Mouse (Mus musculus) CH12.LX (cell line): ENCODE measurements around the gene Dscam.

Experiments used
- CHD1 ChIP-seq: IDR thresholded peaks from 2 replicates; pipeline ENCODE4 v1.6.1; 2012; ENCODE audit warnings: low read depth, low read length, improper control_type of control experiment, inconsistent platforms
- CHD2 ChIP-seq: IDR thresholded peaks from 2 replicates; pipeline ENCODE4 v1.6.1; 2011; ENCODE audit warnings: low read length, improper control_type of control experiment
- CTCF ChIP-seq, 2 experiments: IDR thresholded peaks in 1 of 2; conservative IDR thresholded peaks in 1 of 2; 2 replicates each; pipeline ENCODE4 v1.5.1; 2011 to 2012; ENCODE audit warnings: low read depth in 2 of 2, low read length in 2 of 2, improper control_type of control experiment in 1 of 2, inconsistent platforms in 1 of 2, mild to moderate bottlenecking in 1 of 2, moderate library complexity in 1 of 2
- POLR2A ChIP-seq: IDR thresholded peaks from 2 replicates; pipeline ENCODE4 v1.6.1; 2011; ENCODE audit warnings: low read depth, mild to moderate bottlenecking, improper control_type of control experiment, low read length
- ZNF384 ChIP-seq: IDR thresholded peaks from 2 replicates; pipeline ENCODE4 v1.6.1; 2012; ENCODE audit warnings: low read depth, low read length, improper control_type of control experiment, inconsistent platforms

DNA sequence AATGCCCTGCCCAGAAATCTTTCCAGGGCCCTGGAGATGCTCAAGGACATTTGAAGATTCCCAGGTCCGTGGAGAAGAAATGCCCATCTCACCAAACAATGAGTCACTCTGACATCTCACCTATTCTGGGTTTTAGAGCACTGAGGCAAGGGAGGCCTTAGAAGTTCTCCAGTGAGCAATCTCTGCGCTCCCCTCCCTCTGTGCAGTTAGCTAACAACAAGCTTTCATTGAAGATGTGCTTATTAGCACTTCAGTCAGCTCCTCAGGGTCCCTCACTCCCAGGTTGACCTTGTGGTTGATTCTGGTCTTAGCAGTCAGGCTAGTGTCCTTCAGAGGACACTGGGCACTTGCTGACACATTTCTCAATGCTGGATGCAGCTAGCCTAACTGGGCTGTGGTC, 265.8 kb downstream of the Dscam start:
- TF ChIP-seq CTCF (conservative IDR thresholded peaks at IDR 0.05 in 1 of 2, IDR thresholded peaks at IDR 0.05 in 1 of 2; ENCODE audit: low read depth in 2 of 2, low read length in 2 of 2) (no peak), CHD1 (no peak), CHD2 (no peak), POLR2A (no peak), ZNF384 (no peak)
